Mouse (Mus musculus) embryo, embryonic 10.5 days (tissue): Measurements from ENCODE around the gene Dmrta1.
"Not testable (repeated sequence)": the region's sequence is repeated elsewhere in the genome, so short reads cannot be mapped to it uniquely, and the experiment has no call there.

Source experiments
- DNase-seq: peaks from one replicate; pipeline ENCODE4 v3.0.0-alpha.2; 2015; ENCODE audit warnings: low spot score

Dmrta1 gene

DNA sequence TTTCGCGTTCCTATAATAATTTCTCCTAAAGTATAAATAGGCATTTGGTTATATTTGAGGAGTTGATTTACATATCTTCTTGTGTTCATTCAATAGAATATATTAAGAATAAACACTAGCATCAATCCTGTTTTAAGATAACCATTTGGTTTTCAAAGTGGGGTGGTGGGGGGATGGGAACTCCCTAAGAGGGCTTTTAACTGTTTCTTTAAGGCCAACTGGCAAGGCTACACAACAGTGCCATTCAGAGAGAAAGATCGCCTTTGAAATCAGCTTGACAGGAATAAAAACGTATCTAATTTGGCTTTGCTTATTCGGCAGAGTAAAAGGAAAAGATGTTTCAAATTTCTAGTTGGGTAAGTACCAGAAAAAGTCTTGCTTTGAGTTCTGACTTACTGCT, at the start of gene Dmrta1:
TSS of gene Dmrta1 (plus strand) at position 242 of the 400 bp plus-strand sequence.
- DNase-seq, result peak; percentile 22

DNA sequence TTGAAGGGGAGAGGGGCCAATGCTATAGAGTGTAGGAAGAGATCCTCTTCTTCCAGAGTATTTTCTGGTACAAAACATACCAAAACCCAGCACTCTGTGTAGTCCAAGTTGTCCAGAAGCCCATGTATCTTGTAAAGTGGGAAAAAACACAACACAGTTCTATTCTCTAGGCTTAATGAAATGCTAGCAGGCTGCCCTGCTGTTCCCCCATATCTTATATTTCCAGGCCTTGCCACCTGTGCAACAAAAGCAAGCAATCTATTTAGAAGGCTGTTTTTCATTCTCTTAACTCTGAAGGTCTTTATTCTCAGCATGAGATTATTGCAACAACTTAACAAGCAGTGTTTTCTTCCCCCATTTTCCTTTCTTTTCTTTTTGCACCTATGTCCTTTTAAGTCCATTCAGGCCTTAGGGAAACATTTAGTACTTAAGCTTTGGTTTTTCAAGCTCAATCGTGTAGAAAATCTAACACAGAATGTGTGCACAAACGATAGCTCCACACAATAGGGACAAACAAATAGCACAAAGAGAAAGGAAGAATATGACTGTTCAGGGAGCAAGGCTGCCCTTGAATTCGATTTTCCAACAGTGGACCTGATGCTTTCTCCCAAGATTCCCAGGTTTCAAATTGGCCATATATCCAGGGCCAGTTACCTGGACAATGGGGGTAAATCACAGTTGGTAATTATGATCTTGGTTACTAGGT, 48.7 kb upstream of the Dmrta1 start:
- peak; percentile 30 for DNase-seq

DNA sequence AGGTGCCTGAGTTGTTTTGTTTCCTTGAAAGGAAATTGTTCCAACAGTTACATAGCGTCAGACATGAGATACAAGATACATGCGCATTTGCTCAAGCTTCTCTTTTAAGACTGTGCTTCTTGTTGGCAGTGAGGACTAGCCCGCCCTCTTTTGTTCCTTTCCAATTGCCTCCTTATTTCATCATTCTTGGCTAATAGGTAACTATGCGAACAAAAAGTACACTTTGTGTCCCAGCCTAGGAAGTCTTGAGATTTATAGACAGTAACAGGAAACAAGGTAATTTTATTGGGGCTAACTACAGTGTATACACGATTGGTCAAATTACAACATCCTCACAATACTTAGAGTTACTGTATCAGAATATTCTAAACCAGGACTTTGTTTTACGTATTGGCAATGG, 47.7 kb upstream of the Dmrta1 start:
- DNase-seq, result no peak

DNA sequence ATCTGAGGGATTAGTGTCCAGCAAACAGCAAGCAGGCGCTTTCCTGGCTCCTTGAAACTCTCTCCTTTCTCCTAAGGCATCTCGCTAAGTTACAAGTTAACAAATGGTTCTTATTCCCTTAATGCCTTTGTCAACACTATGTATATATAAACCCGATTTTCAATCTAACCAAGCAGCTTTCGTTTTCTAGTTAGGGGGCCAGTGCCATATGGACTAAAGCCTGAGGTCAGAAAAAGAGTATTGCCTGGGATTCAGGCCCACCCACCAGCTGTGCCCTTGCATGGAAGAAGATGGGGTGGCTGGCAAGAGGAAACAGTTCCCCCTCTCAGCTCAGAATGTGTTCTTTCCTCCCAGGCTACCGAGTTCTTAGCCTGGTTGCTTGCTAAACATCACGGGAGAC, 40.6 kb upstream of the Dmrta1 start:
- peak; percentile 25 for DNase-seq

DNA sequence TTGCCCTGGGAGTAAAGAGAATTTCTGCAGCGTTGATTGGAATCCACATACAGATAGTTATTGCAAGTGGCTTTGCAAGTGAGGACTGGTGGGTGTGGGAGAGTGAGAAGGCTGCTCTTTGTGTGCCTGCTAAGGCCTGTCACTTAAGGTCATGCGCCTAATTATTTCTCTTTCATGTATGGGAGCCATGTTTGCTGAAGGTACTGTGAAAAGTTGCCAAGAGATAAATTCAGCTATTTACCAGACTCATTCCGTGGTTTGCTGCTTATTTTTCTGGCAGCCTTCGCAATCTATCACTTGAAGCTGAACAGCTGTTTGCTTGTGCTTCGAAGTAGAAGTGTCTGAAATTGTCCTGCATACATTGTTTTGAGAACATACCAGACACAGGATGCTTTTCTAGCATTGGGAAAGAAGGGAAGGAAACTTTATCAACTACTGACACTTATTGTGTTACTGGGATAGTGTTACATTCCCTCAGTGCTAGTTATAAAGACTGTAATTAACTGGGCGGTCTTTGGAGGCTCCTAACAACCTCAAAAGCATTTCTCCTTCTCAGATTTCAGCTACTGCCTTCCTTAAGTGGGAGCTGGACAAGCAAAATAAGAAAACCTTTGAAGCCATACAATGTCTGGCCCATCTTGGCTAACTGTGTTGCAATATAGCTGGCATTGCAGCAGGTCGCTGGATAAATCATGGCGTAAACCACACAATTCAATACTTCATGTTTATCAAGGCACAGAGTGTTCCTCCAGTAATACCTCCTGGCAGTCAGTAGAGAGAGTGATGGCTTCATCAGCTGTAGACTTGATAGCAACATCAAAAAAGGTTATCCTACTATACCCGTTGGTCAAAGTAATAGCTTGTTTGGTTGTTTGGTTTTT, 34.8 kb upstream of the Dmrta1 start:
- DNase-seq, result peak; percentile 36

DNA sequence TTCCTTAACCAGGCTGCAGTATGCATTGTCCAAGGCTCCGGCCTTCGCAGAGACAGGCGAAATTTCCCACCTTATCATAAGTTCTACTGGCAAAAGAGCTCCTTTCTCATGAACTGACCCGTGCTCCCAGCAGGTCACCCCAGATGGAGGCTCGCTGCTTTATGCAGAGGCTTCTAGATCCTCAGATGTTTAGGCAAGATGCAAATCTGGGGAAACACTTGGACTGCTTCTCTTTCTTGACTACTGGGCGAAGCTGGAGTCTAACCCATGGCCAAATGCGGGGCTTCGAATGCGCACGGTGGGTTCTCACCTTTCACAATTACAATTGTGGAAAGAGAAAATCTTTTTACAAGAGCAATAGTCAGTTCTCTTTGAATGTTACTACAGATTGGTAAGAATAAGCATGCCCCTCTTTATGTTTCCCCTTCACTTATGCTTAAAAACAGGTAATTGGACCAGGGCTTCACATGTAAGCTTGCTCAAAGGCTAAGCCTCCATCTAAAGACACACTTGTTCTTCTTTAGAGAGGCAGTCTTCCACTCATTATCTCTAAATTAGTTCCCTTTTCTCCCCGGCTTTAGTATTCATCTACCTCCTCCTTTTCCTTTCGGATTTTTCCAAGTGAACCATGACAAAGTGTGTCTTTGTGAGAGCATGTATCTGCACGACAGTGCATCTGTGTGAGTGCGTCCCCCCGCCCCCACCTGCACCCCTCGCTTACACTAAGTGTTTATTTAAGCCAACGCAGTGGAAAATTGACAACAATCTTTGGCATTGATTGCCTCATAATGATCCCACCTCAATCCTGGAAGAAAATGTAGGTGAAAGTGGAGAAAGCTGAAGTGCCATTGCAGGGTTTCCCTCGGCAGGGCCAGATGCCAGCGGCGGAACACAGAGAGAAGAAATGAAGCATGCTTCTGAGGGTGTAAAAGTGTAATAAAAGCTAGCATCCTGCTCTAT, 28.6 kb upstream of the Dmrta1 start:
- peak; percentile 23 for DNase-seq

DNA sequence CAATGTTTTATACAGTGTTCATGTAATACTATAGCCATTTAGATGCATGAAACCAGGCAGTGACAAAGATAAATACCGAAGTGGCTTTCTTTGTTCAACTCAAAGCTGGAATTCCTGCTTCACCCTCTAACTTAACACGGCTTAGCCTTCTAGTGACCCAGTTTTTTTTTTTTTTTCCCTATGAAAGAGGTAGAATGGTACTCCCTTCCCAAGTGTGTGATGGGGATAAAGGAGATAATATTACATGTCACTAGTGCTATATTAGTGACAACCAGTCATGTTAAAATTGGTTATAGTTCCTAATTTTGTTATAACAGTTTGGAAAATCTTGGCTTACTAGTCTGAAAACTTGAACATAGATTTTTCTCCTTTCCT, 27.9 kb upstream of the Dmrta1 start:
- no peak for DNase-seq

DNA sequence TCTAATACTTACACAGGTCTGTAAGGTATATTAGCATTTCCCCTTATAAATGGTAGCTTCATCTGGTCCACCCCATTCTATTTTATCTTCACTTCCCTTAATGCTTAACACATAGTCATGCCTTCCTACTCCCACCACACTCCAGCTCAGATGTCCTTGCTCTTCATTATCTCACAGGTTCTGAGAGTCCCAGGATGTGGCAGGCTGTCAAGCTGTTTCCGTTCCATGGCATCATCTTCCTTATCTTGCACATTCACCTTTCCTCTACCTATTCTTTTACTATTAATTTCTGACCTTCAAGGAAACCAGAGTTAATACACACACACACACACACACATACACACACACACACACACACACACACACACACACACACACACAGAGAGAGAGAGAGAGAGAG, 27.5 kb upstream of the Dmrta1 start:
- DNase-seq, result no peak

DNA sequence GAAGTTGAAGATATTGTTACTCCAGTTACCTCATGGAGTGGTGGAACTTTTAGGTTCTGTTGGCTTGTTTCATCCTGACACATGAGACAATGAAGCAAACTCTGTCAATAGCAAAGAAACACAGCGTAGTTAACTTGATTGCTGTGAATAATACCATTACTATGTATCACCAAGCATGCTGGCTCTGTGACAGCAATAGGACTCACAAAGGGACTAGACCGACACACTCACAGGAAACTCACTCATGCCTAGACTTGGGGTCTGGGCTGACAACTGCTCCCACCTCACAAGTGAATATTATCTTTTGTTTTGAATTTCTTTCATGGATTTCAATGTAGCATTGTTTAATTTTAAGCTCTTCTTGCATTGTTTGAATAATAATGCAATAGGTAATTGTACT, 15.8 kb upstream of the Dmrta1 start:
- no peak for DNase-seq

DNA sequence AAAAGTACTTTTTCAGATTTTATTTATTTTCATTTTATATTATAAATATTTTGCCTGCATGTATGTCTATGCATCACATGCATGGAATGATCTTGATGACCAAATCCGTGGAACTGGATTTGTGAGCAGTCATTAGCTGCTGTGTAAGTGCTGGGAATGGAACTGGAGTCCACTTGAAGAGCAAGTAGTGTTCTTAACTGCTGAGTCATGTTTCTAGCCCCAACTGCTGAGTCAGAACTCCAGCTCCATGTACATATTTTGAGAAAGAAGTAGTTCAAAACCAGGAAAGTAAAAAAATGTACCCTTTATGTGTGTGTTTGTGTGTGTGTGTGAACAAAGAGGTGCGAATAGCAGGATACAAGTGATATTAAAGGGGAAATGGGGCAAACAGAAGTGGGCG, 4.5 kb upstream of the Dmrta1 start:
- DNase-seq, result no peak

DNA sequence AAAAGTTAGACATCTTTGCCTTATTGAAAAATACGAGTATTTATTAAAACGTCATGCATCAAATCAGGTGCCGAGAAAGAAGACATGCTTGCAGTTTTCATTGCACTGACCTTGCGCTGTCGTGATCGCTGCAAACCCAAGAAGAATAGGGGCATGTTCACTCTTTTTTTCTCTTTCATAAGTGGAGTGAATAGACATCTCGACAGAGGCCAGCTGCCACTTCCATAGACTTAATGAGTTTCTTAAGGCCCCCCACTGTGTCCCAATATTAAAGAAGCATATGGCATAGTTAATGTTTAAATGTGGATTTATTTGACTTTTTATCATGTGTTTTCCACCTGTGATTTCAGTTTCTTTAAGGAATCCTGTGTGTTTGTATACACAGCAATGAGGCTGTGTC, 1.3 kb upstream of the Dmrta1 start:
- DNase-seq, result peak; percentile 17

DNA sequence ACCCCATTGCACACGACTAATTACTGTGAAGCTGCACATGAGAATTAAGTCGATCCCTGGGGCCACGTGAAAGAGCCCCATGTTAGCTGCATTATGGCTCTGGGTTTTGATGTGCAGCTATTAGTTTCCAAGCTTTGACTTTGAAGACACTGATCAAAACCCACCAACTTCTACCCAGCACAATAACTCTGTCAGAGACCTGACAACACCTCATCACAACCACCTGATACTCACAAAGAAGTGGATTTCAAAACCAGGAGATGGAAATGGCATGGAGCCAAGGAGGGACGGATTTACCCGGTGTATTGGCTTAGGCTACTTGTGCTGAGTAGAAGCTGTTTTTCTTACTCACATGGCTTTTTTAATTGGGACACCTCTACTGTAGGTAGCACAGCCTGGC, 523 bp upstream of the Dmrta1 start:
- DNase-seq, result peak; percentile 5

DNA sequence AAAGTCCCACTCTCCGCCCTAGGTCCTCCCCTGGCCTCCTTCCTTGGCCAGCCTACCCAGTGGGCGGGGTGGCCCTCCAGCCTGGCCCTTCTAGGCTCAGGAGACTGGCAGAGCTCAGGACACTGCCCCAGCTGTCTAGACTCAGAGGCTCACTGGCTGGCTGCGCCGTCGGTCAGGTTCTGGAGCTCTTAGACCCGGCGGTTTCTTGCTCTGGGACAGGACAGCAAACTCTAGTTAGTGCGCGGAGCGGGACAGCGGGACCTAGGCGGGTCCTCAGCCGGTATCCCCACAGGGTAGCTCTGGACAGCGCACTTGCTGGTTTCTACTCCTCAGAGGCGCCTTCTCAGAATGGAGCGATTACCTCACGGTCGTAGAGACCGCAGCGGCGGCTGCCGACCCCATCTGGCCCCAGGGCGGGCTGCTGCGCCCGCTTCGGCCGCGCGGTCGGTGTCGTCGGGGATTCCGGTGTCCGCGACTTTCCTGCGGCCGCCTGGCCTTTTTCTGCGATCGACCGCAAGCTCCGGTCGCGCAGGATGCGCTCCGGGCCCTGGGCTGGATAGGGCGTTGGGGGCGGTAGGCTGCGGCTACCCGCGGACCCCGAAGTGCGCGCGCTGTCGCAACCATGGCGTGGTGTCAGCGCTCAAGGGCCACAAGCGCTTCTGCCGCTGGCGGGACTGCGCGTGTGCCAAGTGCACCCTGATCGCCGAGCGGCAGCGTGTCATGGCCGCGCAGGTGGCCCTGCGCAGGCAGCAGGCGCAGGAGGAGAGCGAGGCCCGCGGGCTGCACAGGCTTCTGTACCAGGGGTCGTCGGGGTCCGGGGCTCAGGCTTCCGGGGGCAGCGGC, 8.9 kb downstream of the Dmrta1 start:
- DNase-seq, result peak; percentile 64

DNA sequence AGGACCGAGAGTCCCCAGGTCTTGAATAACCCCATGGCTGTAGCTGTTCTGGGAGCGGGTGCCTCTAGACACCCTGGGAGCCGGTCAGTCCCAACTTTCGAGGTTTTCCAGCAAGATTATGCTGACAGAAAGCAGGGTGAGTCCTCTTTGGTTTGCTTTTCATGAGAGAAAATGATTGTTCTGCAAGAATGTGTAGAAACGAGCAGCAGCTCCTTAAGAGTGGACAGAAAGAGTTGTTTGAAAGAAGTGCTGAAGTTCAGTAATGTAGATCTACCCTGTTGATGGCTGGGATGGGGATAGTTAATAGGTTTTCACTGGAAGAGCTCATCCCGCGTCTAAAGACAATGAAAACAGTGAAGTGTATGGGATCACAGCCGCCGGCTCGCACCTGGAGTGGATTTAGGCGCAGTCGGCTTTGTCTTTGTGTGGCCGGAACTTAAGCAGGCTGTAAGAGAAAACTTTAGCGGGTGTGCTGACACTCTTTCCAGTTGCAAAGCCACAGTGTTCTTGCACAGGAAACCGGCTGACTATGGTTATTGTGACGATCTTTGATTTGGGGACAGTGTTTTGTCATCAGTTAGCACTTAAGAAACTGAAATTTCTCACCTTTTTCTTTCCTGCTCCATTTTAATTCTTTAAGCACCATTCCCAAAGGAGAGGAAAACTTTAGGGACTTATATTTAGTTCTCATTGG, 9.7 kb downstream of the Dmrta1 start:
- DNase-seq, result peak; percentile 54

DNA sequence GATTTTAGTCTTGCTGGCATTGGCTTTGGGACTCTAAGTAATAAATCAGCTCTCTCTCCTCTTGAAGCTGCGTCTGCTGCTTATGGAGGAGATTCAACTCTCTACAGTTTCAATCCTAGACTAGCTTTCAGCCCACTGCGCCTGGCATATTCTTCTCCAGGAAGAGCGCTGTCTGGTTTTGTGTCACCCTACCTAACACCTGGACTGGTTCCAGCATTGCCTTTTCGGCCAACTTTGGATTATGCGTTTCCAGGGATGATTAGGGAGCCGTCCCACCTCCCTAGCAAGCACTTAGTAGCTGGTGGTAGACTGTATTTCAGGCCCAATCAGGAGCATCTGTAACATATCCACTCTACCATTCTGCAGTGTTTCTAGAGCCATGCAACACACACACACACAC, 12.7 kb downstream of the Dmrta1 start:
- DNase-seq, result no peak

DNA sequence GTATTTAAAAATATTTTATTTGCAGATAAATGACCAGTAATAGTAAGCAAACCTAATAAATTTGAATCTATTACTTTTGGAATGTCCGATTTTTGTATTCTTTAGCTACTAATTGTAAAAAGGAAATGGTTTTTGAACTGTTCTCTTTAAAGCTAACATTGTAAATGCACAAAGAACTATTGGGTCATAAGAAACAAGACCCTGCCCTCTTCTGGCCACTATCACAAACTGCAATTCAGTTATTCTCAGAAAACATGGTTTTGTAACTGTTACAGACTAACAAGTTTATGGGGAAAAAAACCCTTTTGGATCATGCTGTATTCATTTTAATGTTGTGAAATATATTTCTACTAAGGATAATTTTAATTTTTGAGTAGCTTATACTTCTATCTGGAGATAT, 13.5 kb downstream of the Dmrta1 start:
- DNase-seq, result peak; percentile 55

DNA sequence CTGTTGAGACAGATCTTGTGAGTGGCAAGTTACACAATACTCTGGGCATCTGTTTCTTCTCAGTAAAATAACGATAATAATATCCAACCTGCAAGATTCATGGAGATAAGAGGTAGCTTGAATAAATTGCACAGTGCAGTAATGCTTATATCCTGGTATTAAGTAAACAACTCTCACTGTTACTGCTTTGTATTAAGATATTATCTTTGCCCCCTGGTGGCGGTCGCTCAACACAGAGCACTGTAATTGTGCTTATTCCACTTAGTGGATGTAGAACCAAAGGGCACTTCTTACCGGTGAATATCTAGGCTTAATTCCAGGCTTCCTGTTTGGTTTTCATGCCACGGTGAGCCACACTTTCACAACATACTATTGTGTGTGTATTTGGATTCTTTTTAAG, 16.4 kb downstream of the Dmrta1 start:
- DNase-seq, result no peak

DNA sequence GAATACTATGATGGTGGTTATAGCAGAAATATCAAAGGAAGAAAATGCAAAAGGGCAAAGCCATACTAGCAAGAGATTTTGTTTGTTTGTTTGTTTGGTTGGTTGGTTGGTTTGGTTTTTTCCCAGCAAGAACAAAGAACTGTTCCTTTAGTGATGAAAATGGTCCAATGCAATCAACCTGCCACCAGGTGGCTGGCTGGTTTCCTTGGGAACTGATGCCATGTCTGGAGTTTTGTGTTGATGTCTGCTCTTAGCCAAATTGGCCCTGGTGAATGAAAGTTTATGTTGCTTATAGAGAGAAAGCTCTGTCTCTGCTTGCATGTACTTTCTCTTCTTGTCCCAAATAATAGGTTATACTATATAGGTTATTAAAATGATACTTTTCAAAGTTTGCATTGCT, 18.7 kb downstream of the Dmrta1 start:
- DNase-seq, result no peak

DNA sequence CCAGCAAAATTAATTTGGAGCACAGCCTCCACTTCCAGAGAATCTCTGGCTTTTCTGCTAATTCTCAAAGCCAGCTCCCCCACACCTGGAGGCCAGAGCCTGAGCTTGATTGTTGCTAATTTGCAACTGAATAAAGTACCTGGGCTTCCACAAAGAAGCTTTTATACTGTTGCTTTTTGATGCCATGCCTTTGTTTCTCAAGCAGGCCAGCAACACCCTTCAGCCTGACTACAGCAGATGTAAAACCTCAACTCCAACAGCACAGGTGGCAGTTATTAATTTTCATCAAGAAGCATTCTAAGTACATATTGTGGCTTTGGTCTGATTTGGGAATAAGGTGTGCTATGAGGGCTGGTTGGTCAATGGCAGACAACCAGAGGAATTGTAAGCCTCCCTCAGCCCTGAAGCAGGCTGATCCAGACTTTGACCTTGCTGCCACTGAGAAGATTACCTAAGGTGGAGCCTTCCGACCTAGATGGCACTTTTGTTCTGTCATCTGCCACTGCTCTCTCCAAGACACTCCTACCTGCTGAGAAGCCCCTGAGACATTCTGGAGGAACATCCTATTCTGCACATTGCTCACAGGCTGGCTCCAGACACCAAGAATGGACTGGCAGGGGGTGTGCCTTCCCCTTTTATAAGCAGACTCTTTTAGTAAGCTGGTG, 44.4 kb downstream of the Dmrta1 start:
- not testable (repeated sequence) for DNase-seq
